Mouse (Mus musculus) bone marrow macrophage, adult 2 months (primary cell): ENCODE measurements at regions not wholly inside any gene's neighbourhood (a gene's known extent, or its start where the extent isn't known, plus 50 kb on each side); places are given as distances from the start of the nearest gene placed in this dataset.

ENCODE experiments used
- H3K27ac ChIP-seq: 2 replicates; pipeline ENCODE4 v1.5.1; 2012; ENCODE audit warnings: low read depth, low read length; ENCODE audit not compliant: insufficient read depth
- H3K4me1 ChIP-seq: 2 replicates; pipeline ENCODE4 v1.6.1; 2012; ENCODE audit warnings: low read length; ENCODE audit not compliant: control insufficient read depth, insufficient read depth
- H3K4me3 ChIP-seq: 2 replicates; pipeline ENCODE4 v1.5.1; 2012; ENCODE audit warnings: mild to moderate bottlenecking, low read length, moderate library complexity; ENCODE audit not compliant: insufficient read depth
- CTCF ChIP-seq: IDR thresholded peaks from 2 replicates; pipeline ENCODE4 v1.5.1; 2012; ENCODE audit warnings: low read depth, mild to moderate bottlenecking, low read length, moderate library complexity
- POLR2A ChIP-seq: IDR thresholded peaks from 2 replicates; pipeline ENCODE4 v1.6.1; 2012; ENCODE audit warnings: mild to moderate bottlenecking, low read depth, low read length, borderline replicate concordance

- H3K4me3 ChIP-seq, result no peak overlapping the region
- TF ChIP-seq POLR2A (no peak), CTCF (no peak)
- H3K4me1 ChIP-seq, result no peaks in the 10 kb centered on the region
- H3K27ac ChIP-seq, result no peak overlapping the region
Observed at GRCm38 (mm10) chr9:84389831-84390230, 464.9 kb downstream of the Bckdhb start.

DNA sequence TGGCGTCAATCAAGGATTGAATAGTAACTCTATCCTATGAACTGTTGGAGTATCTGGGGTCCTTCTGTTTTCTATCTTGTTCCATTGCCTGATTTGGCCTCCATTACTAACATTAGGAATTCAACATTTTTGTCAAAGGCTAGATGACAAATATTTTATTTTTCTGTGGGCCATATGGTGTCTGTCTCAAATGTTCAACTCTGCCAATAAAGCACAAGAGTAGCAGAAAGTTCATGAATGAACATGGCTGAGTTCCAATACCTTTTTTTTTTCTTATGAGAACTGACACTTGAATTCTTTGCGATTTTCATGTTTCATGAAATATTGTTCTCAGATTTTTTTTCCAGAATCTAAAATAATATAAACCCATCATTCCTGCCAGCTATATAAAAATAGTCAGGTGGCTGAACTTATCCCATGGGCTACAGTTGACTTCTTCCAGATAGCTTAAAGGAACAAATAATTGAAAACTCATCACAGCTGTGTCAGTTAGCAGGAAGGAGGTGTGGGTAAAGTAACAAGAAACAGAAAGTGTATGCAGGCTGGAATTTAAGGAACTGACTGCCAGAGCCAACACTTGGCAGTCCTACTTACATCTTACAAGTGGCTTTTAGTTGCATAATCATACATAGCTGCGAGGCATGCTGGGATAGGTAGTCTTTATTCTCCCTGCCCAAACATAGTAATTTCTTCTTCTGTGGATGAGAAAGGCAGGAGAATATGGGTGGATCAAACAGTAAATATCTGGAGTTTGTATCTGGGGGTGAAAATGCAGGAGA is 469.8 kb downstream of the Bckdhb start:
- H3K4me3 ChIP-seq, result no peak overlapping the region
- H3K4me1 ChIP-seq, result no peaks in the 10 kb centered on the region
- TF ChIP-seq CTCF, result no peak
- no peak for TF ChIP-seq POLR2A
- H3K27ac ChIP-seq, result no peak overlapping the region

GRCm38 (mm10) chr9:84399481-84399880 is 474.5 kb downstream of the Bckdhb start:
- Histone ChIP-seq H3K4me3 (no peak overlapping the region), H3K27ac (no peak overlapping the region), H3K4me1 (no peaks in the 10 kb centered on the region)
- no peak for TF ChIP-seq POLR2A
- TF ChIP-seq CTCF, result no peak

DNA sequence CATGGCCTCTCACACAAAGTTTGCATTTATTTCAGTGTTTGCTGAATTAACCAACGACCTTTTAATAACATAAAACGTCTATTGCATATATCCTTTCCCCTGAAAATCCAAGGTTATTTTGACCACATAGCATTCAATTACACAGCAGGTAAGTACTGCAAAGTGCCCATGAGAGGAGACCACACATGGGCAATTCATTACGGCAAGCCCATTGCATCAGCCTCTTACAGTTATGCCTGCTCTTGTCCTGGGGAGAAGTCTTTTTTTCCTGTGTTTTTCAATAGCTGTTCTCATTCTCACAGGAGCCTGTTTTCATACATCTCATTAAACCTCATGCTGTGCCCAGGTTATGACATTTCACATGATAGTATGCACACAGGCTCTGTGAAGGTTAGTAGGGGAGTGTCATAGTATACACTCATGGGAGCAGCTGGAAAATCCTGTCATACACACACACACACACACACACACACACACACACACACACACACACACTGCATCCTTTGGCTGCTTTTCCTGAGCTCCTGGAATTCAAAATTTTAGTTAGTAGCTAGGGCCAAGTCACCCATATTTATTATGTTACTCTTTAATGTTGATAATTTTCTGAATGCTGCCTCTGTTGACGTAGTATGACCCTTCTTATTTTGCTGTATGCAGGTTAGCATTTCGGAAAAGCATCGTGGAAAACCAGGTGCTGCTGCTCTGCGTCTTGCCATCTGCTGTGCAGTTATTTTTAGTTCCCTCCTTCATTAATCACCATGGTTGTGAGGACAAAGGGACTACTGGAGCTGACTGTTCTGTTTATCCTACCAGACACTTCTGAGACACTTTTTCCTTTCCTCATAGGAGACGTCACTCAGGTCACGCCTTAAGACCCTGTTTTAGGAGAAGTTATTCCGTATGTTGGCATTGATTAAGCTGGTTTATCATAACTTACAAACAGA is 483.6 kb downstream of the Bckdhb start:
- Histone ChIP-seq H3K4me3 (no peak overlapping the region), H3K27ac (no peak overlapping the region), H3K4me1 (no peaks in the 10 kb centered on the region)
- no peak for TF ChIP-seq POLR2A
- no peak for TF ChIP-seq CTCF
